Mouse (Mus musculus) gastrocnemius, adult 2 months (tissue): ENCODE data around the gene Gls. TPM values are rescaled to one million over a fixed set of nuclear protein-coding genes. Genes with fewer than 3 reads are reported as not detected.

Experiments used
- DNase-seq: peaks from one replicate; pipeline ENCODE4 v3.0.0; 2022
- H3K27ac ChIP-seq: fragments of 200-600 bp; 2 replicates; pipeline ENCODE4 v1.8.1; 2022; ENCODE audit warnings: mild to moderate bottlenecking
- H3K4me3 ChIP-seq: fragments of 200-600 bp; 2 replicates; pipeline ENCODE4 v1.8.1; 2022; ENCODE audit warnings: mild to moderate bottlenecking, moderate library complexity
- CTCF ChIP-seq: fragments of 200-600 bp; IDR thresholded peaks from 2 replicates; pipeline ENCODE4 v1.8.1; 2022; ENCODE audit warnings: antibody characterized with exemption, mild to moderate bottlenecking, moderate library complexity
- intact Hi-C: fragments of 180-260 bp; cut with DNase I; formaldehyde crosslinking; loops from one replicate; pipeline ENCODE4 v1.15.1; 2025
- total RNA-seq, 2 experiments: library from RNA; stranded (reverse); gene quantifications; 2 replicates each; pipeline ENCODE4 v1.2.3; 2021

Gls gene
- total RNA-seq, 2 experiments from 2014 or later = 57.3 to 88.0 TPM

- TF ChIP-seq CTCF = no peak
- Histone ChIP-seq H3K4me3 (no peak overlapping the region), H3K27ac (no peak overlapping the region)
- DNase-seq = no peak
- intact Hi-C loops = no loop called here
Measured at GRCm38 (mm10) chr1:52124818-52125217, 108.2 kb downstream of the Gls start.

DNA sequence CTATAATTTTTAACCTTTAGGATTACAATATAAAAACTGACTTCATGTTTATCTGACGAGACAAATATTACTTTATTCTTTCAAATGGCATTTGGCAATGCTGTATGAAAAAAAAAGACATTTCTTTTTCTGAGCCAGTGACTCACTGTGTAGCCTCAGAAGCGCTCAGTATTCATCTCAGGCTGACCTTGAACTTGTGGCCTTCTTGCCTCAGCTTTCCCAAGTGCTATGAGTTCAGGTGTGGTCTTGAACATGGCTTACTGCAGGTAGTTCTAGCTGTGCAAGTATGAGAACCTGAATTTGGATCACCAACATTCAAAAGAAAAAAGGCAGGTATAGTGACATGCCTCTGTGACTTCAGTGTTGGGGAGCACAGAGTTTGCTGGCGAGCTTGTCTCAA is 112.0 kb downstream of the Gls start:
- Histone ChIP-seq H3K4me3 (no peak overlapping the region), H3K27ac (no peak overlapping the region)
- intact Hi-C loops = no loop called here
- no peak for TF ChIP-seq CTCF
- DNase-seq = no peak

DNA sequence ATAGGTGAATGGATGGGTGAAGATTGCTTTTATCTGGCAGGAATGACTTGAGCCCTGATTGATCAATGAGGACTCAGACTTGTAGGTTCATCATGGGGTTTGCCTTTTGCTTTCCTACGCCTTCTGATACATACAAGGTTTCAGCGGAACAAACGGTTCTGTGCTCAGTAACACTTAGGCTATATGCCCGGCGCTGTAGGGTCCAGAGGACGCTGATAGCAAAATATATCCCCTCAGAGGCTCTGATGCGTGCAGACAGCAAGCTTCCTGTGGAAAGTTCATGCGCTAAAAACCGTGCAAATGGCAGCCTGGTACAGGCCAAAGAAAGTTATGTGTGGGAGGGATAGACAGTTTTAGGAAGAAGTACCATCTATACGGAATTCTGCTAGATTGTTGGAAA is 112.8 kb downstream of the Gls start:
- DNase-seq = no peak

DNA sequence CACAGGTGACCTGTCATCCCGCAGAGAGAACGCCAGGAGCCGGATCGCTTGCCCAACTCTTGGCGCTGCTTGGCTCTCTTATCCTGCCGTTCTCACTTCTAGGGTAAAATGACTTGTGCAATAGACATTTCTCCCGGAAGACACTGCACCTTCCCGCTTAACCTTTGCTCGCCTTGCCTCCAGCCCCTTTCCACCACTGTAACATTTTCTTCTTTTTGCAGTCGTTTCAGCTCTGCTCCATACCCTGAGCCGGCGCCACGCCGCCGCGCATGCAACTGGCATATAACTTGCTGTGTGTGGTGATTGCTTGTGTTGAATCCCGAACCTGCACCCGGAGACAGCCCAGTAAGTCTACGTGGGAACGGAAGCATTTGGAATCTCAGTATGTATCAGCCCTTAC is 113.3 kb downstream of the Gls start:
- peak overlapping the region; percentile 93 for H3K4me3 ChIP-seq
- no peak for TF ChIP-seq CTCF
- H3K27ac ChIP-seq = peak overlapping the region; percentile 95
- no peak for DNase-seq
- intact Hi-C loops = loop anchor here (5.0 kb wide), 1 partner anchor 113 kb away; the partner anchor contains the start of gene Gls

More for the DNA sequence above, 112.8 kb downstream of the Gls start:
- peak overlapping the region; percentile 95 for H3K27ac ChIP-seq
- intact Hi-C loops = no loop called here
- TF ChIP-seq CTCF = no peak
- peak overlapping the region; percentile 93 for H3K4me3 ChIP-seq

- intact Hi-C loops = loop anchor here (5.0 kb wide), 1 partner anchor 113 kb away; the partner anchor contains the start of gene Gls
- peak within 1 kb of the TSS; percentile 95 for H3K27ac ChIP-seq
- TF ChIP-seq CTCF = peak; percentile 36; the same call in 1 of the 2 replicates
Measured at GRCm38 (mm10) chr1:52118860-52119591, 114.0 kb downstream of the Gls start, which contains the start of gene Stat1. Stat1 (plus strand) TSS chr1:52119440.

DNA sequence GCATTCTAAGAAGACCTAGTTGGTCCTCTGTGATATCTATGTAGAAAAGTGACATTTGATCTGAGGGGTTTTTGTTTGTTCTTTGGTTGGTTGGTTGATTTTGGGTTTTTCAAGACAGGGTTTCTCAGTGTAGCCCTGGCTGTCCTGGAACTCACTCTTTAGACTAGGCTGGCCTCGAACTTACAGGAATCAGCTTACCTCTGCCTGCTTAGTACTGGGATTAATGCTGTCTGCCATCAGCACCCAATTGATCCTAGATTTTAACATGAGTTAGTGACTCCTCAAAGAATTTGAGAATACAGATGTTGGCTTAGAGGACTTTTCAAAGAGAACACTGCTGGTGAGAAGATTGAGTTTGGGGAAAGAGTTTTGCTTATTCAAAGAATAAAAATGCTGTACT is 115.3 kb downstream of the Gls start:
- intact Hi-C loops = loop anchor here (5.0 kb wide), 1 partner anchor 115 kb away; the partner anchor contains the start of gene Gls
- Histone ChIP-seq H3K4me3 (no peak overlapping the region), H3K27ac (peak overlapping the region; percentile 63; the same call in 1 of the 2 replicates)
- no peak for TF ChIP-seq CTCF
- DNase-seq = no peak

More at GRCm38 (mm10) chr1:52118860-52119591, 114.0 kb downstream of the Gls start, which contains the start of gene Stat1:
- DNase-seq = peak; percentile 91
- H3K4me3 ChIP-seq = peak within 1 kb of the TSS; percentile 93

GRCm38 (mm10) chr1:52116441-52116840 is 116.6 kb downstream of the Gls start:
- intact Hi-C loops = loop anchor here (5.0 kb wide), 1 partner anchor 116 kb away; the partner anchor contains the start of gene Gls
- H3K4me3 ChIP-seq = no peak overlapping the region
- peak overlapping the region; percentile 63 for H3K27ac ChIP-seq
- no peak for DNase-seq
- no peak for TF ChIP-seq CTCF

DNA sequence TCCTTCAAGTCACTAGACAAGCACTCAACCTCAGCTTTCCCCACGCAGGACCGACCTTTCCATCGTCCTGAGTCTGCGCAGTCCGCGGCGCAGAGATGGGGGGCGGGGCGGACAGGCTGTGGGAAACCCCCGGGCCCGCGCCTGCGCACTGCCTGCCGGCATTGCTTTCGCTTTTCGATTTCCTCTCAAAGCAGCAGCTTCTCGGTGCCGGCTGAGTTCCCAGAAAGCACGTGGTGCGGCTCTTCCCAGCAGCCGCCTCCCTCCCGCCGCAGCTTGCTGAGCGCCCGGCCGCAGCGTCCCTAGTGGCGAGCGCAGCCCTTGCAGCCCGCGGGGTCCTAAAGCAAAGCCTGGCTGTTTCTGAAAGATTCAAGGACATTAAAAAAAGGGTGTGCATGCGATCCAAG is 119.4 kb downstream of the Gls start:
- no peak for TF ChIP-seq CTCF
- DNase-seq = peak; percentile 99
- Histone ChIP-seq H3K4me3 (peak overlapping the region; percentile 81), H3K27ac (peak overlapping the region; percentile 96)
- intact Hi-C loops = no loop called here

Other genes starting within 250 kb of the Gls start
- under 1 TPM in 1 of 2 experiments, not detected in 1; 0.08 TPM for gene Stat4, start 246.1 kb downstream of the Gls start, total RNA-seq
- gene Stat1, start 113.8 kb downstream of the Gls start, total RNA-seq = 10 to 100 TPM in 1 of 2 experiments, 1 to 10 TPM in 1; 9.2 to 16.4 TPM